Mouse (Mus musculus): Measurements from ENCODE around the gene Gm20695.

- TF ChIP-seq CTCF (IDR thresholded peaks at IDR 0.05; ENCODE audit: extremely low read depth, insufficient read depth, low read length) (no peak), POLR2A (IDR thresholded peaks at IDR 0.05; ENCODE audit: extremely low read depth, insufficient read depth, low read length) (no peak)
These were observed 25.2 kb upstream of the Gm20695 start for GRCm38 (mm10) chr16:3859254-3859653.

Data from cortical plate, adult 2 months (tissue).